In genomic region chr4:98009966-98010365, GRCm38 (mm10) we compare ENCODE assay signal across 27 mouse cellular contexts.
DNase-seq lines count a peak whose midpoint lies in the region; ATAC-seq and TF ChIP-seq lines count a peak whose summit lies in the region.
"Had no signal": no experiment of that assay in that cellular context is flagged by ENCODE, and none has a peak within 500 bp of the region (broad histone marks: within the 10 kb centered on the region; RNA-seq: fewer than 3 reads in every experiment).

No protein-coding gene starts in this region.

- peaks cover 10% of the 10 kb centered on the region for H3K4me1 ChIP-seq in heart, embryonic 15.5 days (replicated peaks)
- peaks cover 6% of the 10 kb centered on the region; the same call in 1 of the 2 replicates for H3K4me1 ChIP-seq in hindbrain, postnatal 0 days (ENCODE audit: insufficient read depth, low read length)
- H3K4me1 ChIP-seq in hindbrain, embryonic 10.5 days (replicated peaks) = peaks cover 3% of the 10 kb centered on the region
- peaks cover 16% of the 10 kb centered on the region for H3K4me1 ChIP-seq in neural tube, embryonic 15.5 days
- H3K4me1 ChIP-seq: embryonic facial prominence, embryonic 10.5 days; embryonic facial prominence, embryonic 15.5 days had no signal

- no peak overlapping the region for H3K9ac ChIP-seq in heart, embryonic 15.5 days
- H3K9ac ChIP-seq in hindbrain, postnatal 0 days (replicated peaks; ENCODE audit: low read length) = no peak overlapping the region
- H3K9ac ChIP-seq in neural tube, embryonic 15.5 days (replicated peaks) = no peak overlapping the region
- H3K9ac ChIP-seq: embryonic facial prominence, embryonic 15.5 days; kidney, embryonic 15.5 days; limb, embryonic 13.5 days; midbrain, embryonic 12.5 days had no signal

- H3K9me3 ChIP-seq in heart, embryonic 15.5 days (replicated peaks) = no peaks in the 10 kb centered on the region
- H3K9me3 ChIP-seq in hindbrain, postnatal 0 days (ENCODE audit: low read length) = no peaks in the 10 kb centered on the region
- no peaks in the 10 kb centered on the region for H3K9me3 ChIP-seq in hindbrain, embryonic 10.5 days
- no peaks in the 10 kb centered on the region for H3K9me3 ChIP-seq in neural tube, embryonic 15.5 days (replicated peaks)
- H3K9me3 ChIP-seq: embryonic facial prominence, embryonic 10.5 days; embryonic facial prominence, embryonic 15.5 days; kidney, embryonic 15.5 days; limb, embryonic 13.5 days; megakaryocyte, embryonic 14.5 days; midbrain, embryonic 12.5 days had no signal

- no peak overlapping the region for H3K4me3 ChIP-seq in gastrocnemius, adult 2 months
- H3K4me3 ChIP-seq in heart, embryonic 15.5 days = no peak overlapping the region
- H3K4me3 ChIP-seq in hindbrain, postnatal 0 days (ENCODE audit: low read length) = no peak overlapping the region
- H3K4me3 ChIP-seq in hindbrain, embryonic 10.5 days = no peak overlapping the region
- no peak overlapping the region for H3K4me3 ChIP-seq in neural tube, embryonic 15.5 days (replicated peaks)
- H3K4me3 ChIP-seq: embryonic facial prominence, embryonic 10.5 days; embryonic facial prominence, embryonic 15.5 days; kidney, embryonic 15.5 days; limb, embryonic 13.5 days; megakaryocyte, embryonic 14.5 days; midbrain, embryonic 12.5 days; myocyte had no signal

- H3K36me3 ChIP-seq in heart, embryonic 15.5 days = peaks cover 4% of the 10 kb centered on the region; the same call in 1 of the 2 replicates
- H3K36me3 ChIP-seq in hindbrain, postnatal 0 days (ENCODE audit: insufficient read depth, low read length) = peaks cover 3% of the 10 kb centered on the region; the same call in 1 of the 2 replicates
- peaks cover 4% of the 10 kb centered on the region for H3K36me3 ChIP-seq in hindbrain, embryonic 10.5 days
- H3K36me3 ChIP-seq in neural tube, embryonic 15.5 days = no peaks in the 10 kb centered on the region
- H3K36me3 ChIP-seq: embryonic facial prominence, embryonic 10.5 days had no signal

- TF ChIP-seq CTCF in gastrocnemius, adult 2 months (IDR thresholded peaks at IDR 0.05) = no peak
- TF ChIP-seq CTCF in hindbrain, postnatal 0 days (IDR thresholded peaks at IDR 0.05; ENCODE audit: low read depth) = no peak

- DNase-seq in gastrocnemius, adult 2 months = no peak
- no peak for DNase-seq in gastrocnemius, postnatal 10 days
- DNase-seq in heart, postnatal 14 days = no peak
- DNase-seq in hindbrain, postnatal 0 days (ENCODE audit: low spot score) = no peak
- no peak for DNase-seq in hindbrain, embryonic 10.5 days (ENCODE audit: low spot score)
- no peak for DNase-seq in spleen, postnatal 36 days (ENCODE audit: low spot score in 2 of 2)
- DNase-seq: adrenal gland, postnatal 25 days; B cell, adult 2 months; cerebellum, adult 18-20 months; cerebellum, postnatal 25 days; gastrocnemius, postnatal 25 days; heart, postnatal 4 days; kidney, adult 18-20 months; kidney, postnatal 25 days; lung, postnatal 36 days; right cerebral cortex, postnatal 25 days; thymus, postnatal 14 days had no signal

- ATAC-seq in heart, embryonic 15.5 days (replicated peaks; ENCODE audit: insufficient number of reproducible peaks, insufficient read depth, low FRiP score, low read depth) = no peak
- ATAC-seq in hindbrain, postnatal 0 days = no peak
- no peak for ATAC-seq in neural tube, embryonic 15.5 days (ENCODE audit: low FRiP score)

- no peaks in the 10 kb centered on the region for H3K27me3 ChIP-seq in heart, embryonic 15.5 days
- no peaks in the 10 kb centered on the region for H3K27me3 ChIP-seq in hindbrain, postnatal 0 days (ENCODE audit: insufficient read depth, low read length)
- H3K27me3 ChIP-seq in hindbrain, embryonic 10.5 days (ENCODE audit: insufficient read depth, poor library complexity, severe bottlenecking) = no peaks in the 10 kb centered on the region
- H3K27me3 ChIP-seq in neural tube, embryonic 15.5 days (replicated peaks) = no peaks in the 10 kb centered on the region
- H3K27me3 ChIP-seq: embryonic facial prominence, embryonic 15.5 days; kidney, embryonic 15.5 days; limb, embryonic 13.5 days; midbrain, embryonic 12.5 days had no signal

- no peak overlapping the region for H3K4me2 ChIP-seq in heart, embryonic 15.5 days
- H3K4me2 ChIP-seq in hindbrain, postnatal 0 days (ENCODE audit: low read depth, low read length) = no peak overlapping the region
- no peak overlapping the region for H3K4me2 ChIP-seq in neural tube, embryonic 15.5 days
- H3K4me2 ChIP-seq: embryonic facial prominence, embryonic 15.5 days; kidney, embryonic 15.5 days; limb, embryonic 13.5 days; liver, embryonic 11.5 days; midbrain, embryonic 12.5 days had no signal

- peak overlapping the region; percentile 39 for H3K27ac ChIP-seq in gastrocnemius, adult 2 months
- H3K27ac ChIP-seq in heart, embryonic 15.5 days = peak overlapping the region; percentile 69
- 0 out of 2 replicates have a peak overlapping the region, but pooled peaks have one; percentile 15 for H3K27ac ChIP-seq in hindbrain, postnatal 0 days
- no peak overlapping the region for H3K27ac ChIP-seq in hindbrain, embryonic 10.5 days
- H3K27ac ChIP-seq in neural tube, embryonic 15.5 days (replicated peaks) = peak overlapping the region; percentile 4; the same call in 1 of the 2 replicates
- H3K27ac ChIP-seq: embryonic facial prominence, embryonic 10.5 days; embryonic facial prominence, embryonic 15.5 days; limb, embryonic 13.5 days; midbrain, embryonic 12.5 days had no signal

- intact Hi-C loops in gastrocnemius, adult 2 months (cut with DNase I) = loop anchor here (10.0 kb wide), 1 partner anchor 315 kb away; no protein-coding TSS in a partner anchor
- intact Hi-C loops in heart, postnatal 14 days (cut with DNase I) = loop anchor here (5.0 to 10.0 kb wide), 4 partner anchors 42 to 435 kb away; no protein-coding TSS in a partner anchor

- 80% methylated on average over 2 of the region's 2 CpGs for WGBS in heart, embryonic 15.5 days
- WGBS in hindbrain, postnatal 0 days = 62% methylated on average over 2 of the region's 2 CpGs
- 93% methylated on average over 2 of the region's 2 CpGs for WGBS in hindbrain, embryonic 10.5 days
- WGBS in neural tube, embryonic 15.5 days = 68% methylated on average over 2 of the region's 2 CpGs
